Mouse (Mus musculus) G1E-ER4 (cell line): ENCODE measurements around the gene Luc7l3. TPM values are rescaled to one million over a fixed set of nuclear protein-coding genes. Genes with fewer than 3 reads are reported as not detected.

Source experiments
- GATA1 ChIP-seq: IDR thresholded peaks from one replicate; pipeline ENCODE4 v1.8.0; 2012; ENCODE audit warnings: low read length, inconsistent platforms
- polyA plus RNA-seq: library from polyadenylated mRNA; stranded (reverse); fragments of >175 nt; gene quantifications from 2 replicates; pipeline ENCODE4 v1.2.3, GENCODE M21; 2012

Luc7l3 gene
- polyA plus RNA-seq: 24.5 and 34.4 TPM in 2 replicates

- TF ChIP-seq GATA1: no peak
These were observed at the start of gene Luc7l3 for GRCm38 (mm10) chr11:94321931-94322400. Gene Luc7l3 (minus strand): TSS chr11:94321988.

GRCm38 (mm10) chr11:94370809-94371208, 49.0 kb upstream of the Luc7l3 start:
- no peak for TF ChIP-seq GATA1

- no peak for TF ChIP-seq GATA1
These were observed 48.2 kb upstream of the Luc7l3 start for GRCm38 (mm10) chr11:94369981-94370380.

- TF ChIP-seq GATA1: no peak
These were observed 43.6 kb upstream of the Luc7l3 start for GRCm38 (mm10) chr11:94365340-94365739.

- TF ChIP-seq GATA1: no peak
These were observed 41.9 kb upstream of the Luc7l3 start for GRCm38 (mm10) chr11:94363690-94364089.

GRCm38 (mm10) chr11:94362101-94362500, 40.3 kb upstream of the Luc7l3 start:
- TF ChIP-seq GATA1: no peak

GRCm38 (mm10) chr11:94361166-94361870, 39.5 kb upstream of the Luc7l3 start:
- TF ChIP-seq GATA1: no peak

- TF ChIP-seq GATA1: no peak
These were observed 37.4 kb upstream of the Luc7l3 start for GRCm38 (mm10) chr11:94359168-94359567.

GRCm38 (mm10) chr11:94355521-94356217, 33.9 kb upstream of the Luc7l3 start:
- TF ChIP-seq GATA1: no peak

- TF ChIP-seq GATA1: no peak
These were observed 29.3 kb upstream of the Luc7l3 start for GRCm38 (mm10) chr11:94351094-94351493.

GRCm38 (mm10) chr11:94350337-94350736, 28.5 kb upstream of the Luc7l3 start:
- TF ChIP-seq GATA1: no peak

GRCm38 (mm10) chr11:94349839-94350238, 28.1 kb upstream of the Luc7l3 start:
- TF ChIP-seq GATA1: no peak

GRCm38 (mm10) chr11:94347063-94347575, 25.3 kb upstream of the Luc7l3 start:
- TF ChIP-seq GATA1: no peak

- no peak for TF ChIP-seq GATA1
These were observed 24.8 kb upstream of the Luc7l3 start for GRCm38 (mm10) chr11:94346611-94347010.

GRCm38 (mm10) chr11:94345926-94346325, 24.1 kb upstream of the Luc7l3 start:
- TF ChIP-seq GATA1: no peak

GRCm38 (mm10) chr11:94344470-94344869, 22.7 kb upstream of the Luc7l3 start:
- TF ChIP-seq GATA1: no peak
